Mouse (Mus musculus) limb, embryonic 11.5 days (tissue): ENCODE data around the gene Cul4a. TPM values are rescaled to one million over a fixed set of nuclear protein-coding genes. Genes with fewer than 3 reads are reported as not detected.

ENCODE experiments used
- ATAC-seq: fragments of 200-750 bp; cut with Nextera tagmentation; 2 replicates; pipeline ENCODE4 v1.8.0; 2017; ENCODE audit warnings: low read depth; ENCODE audit not compliant: insufficient number of reproducible peaks, low FRiP score, low TSS enrichment
- DNase-seq: peaks from one replicate; pipeline ENCODE4 v3.0.0-alpha.2; 2015; ENCODE audit warnings: low spot score
- H3K27ac ChIP-seq: fragments of 300-500 bp; sonication (generic); replicated peaks from 2 replicates; pipeline ENCODE4 v1.5.1; 2014; ENCODE audit warnings: low read depth, mild to moderate bottlenecking, low read length
- H3K27me3 ChIP-seq: fragments of 300-500 bp; sonication (generic); 2 replicates; pipeline ENCODE4 v1.6.1; 2014; ENCODE audit warnings: mild to moderate bottlenecking, low read length, mixed read lengths; ENCODE audit not compliant: control insufficient read depth, insufficient read depth
- H3K36me3 ChIP-seq: fragments of 300-500 bp; sonication (generic); 2 replicates; pipeline ENCODE4 v1.6.1; 2014; ENCODE audit warnings: mild to moderate bottlenecking, low read length, moderate library complexity, mixed read lengths; ENCODE audit not compliant: control insufficient read depth, insufficient read depth
- H3K4me1 ChIP-seq: fragments of 300-500 bp; sonication (generic); 2 replicates; pipeline ENCODE4 v1.6.1; 2014; ENCODE audit warnings: low read length, mixed read lengths; ENCODE audit not compliant: control insufficient read depth, insufficient read depth
- H3K4me2 ChIP-seq: fragments of 300-500 bp; sonication (generic); 2 replicates; pipeline ENCODE4 v1.6.1; 2014; ENCODE audit warnings: low read depth, mild to moderate bottlenecking, moderate library complexity; ENCODE audit not compliant: severe bottlenecking
- H3K4me3 ChIP-seq: fragments of 300-500 bp; sonication (generic); 2 replicates; pipeline ENCODE4 v1.5.1; 2014; ENCODE audit warnings: low read depth, low read length
- H3K9ac ChIP-seq: fragments of 300-500 bp; sonication (generic); 2 replicates; pipeline ENCODE4 v1.6.1; 2014; ENCODE audit warnings: mild to moderate bottlenecking, low read length
- H3K9me3 ChIP-seq: fragments of 300-500 bp; sonication (generic); 2 replicates; pipeline ENCODE4 v1.6.1; 2016; ENCODE audit warnings: low read length; ENCODE audit not compliant: control insufficient read depth
- WGBS: fragments of 180-500 bp; shearing (Covaris S2); extraction: QIAGEN DNeasy Blood & Tissue Kit; methylation state at CpG from one replicate; pipeline ENCODE4 v1.1.7; 2014; 5-methylcytosine and 5-hydroxymethylcytosine counted together
- polyA plus RNA-seq: library from polyadenylated mRNA; unstranded; fragments of >200 nt; fragmentation: Nextera tagmentation; extraction: Ambion mirVana; gene quantifications from 2 replicates; pipeline ENCODE4 v1.2.1, GENCODE M21; 2014

Gene Cul4a
- polyA plus RNA-seq, 1 experiment from 2014 or later = 107 TPM

GRCm38 (mm10) chr8:13178137-13178536 is 72.7 kb downstream of the Cul4a start:
- H3K9me3 ChIP-seq = no peaks in the 10 kb centered on the region
- H3K27me3 ChIP-seq = no peaks in the 10 kb centered on the region
- no peak overlapping the region for H3K4me2 ChIP-seq
- H3K36me3 ChIP-seq = peaks cover 25% of the 10 kb centered on the region
- no peak for ATAC-seq
- H3K9ac ChIP-seq = no peak overlapping the region
- H3K4me1 ChIP-seq = no peaks in the 10 kb centered on the region
- H3K27ac ChIP-seq = no peak overlapping the region
- WGBS = 88% methylated on average over 5 of the region's 5 CpGs
- no peak for DNase-seq
- H3K4me3 ChIP-seq = no peak overlapping the region

GRCm38 (mm10) chr8:13179482-13179881 is 74.1 kb downstream of the Cul4a start:
- Histone ChIP-seq H3K36me3 (peaks cover 15% of the 10 kb centered on the region), H3K9ac (no peak overlapping the region), H3K4me1 (no peaks in the 10 kb centered on the region), H3K27ac (no peak overlapping the region), H3K4me3 (no peak overlapping the region), H3K4me2 (no peak overlapping the region), H3K9me3 (no peaks in the 10 kb centered on the region), H3K27me3 (no peaks in the 10 kb centered on the region)
- no peak for ATAC-seq
- no peak for DNase-seq
- 78% methylated on average over 6 of the region's 6 CpGs for WGBS

- Histone ChIP-seq H3K27me3 (no peaks in the 10 kb centered on the region), H3K4me1 (no peaks in the 10 kb centered on the region), H3K4me2 (no peak overlapping the region), H3K9ac (no peak overlapping the region), H3K4me3 (no peak overlapping the region), H3K27ac (no peak overlapping the region), H3K36me3 (peaks cover 15% of the 10 kb centered on the region), H3K9me3 (no peaks in the 10 kb centered on the region)
- no peak for DNase-seq
- WGBS = 79% methylated on average over 7 of the region's 7 CpGs
- no peak for ATAC-seq
These were observed 74.5 kb downstream of the Cul4a start for GRCm38 (mm10) chr8:13179948-13180347.

GRCm38 (mm10) chr8:13180408-13180807 is 75.0 kb downstream of the Cul4a start:
- H3K9ac ChIP-seq = no peak overlapping the region
- H3K27ac ChIP-seq = no peak overlapping the region
- no peaks in the 10 kb centered on the region for H3K9me3 ChIP-seq
- no peak overlapping the region for H3K4me2 ChIP-seq
- ATAC-seq (no peak), DNase-seq (no peak)
- H3K27me3 ChIP-seq = no peaks in the 10 kb centered on the region
- peaks cover 13% of the 10 kb centered on the region; the same call in 1 of the 2 replicates for H3K36me3 ChIP-seq
- H3K4me1 ChIP-seq = no peaks in the 10 kb centered on the region
- no peak overlapping the region for H3K4me3 ChIP-seq
- 83% methylated on average over 9 of the region's 9 CpGs for WGBS

- H3K27me3 ChIP-seq = no peaks in the 10 kb centered on the region
- ATAC-seq = no peak
- H3K9me3 ChIP-seq = no peaks in the 10 kb centered on the region
- no peak overlapping the region for H3K27ac ChIP-seq
- H3K4me1 ChIP-seq = no peaks in the 10 kb centered on the region
- DNase-seq = no peak
- H3K9ac ChIP-seq = no peak overlapping the region
- H3K36me3 ChIP-seq = peaks cover 7% of the 10 kb centered on the region; the same call in 1 of the 2 replicates
- H3K4me3 ChIP-seq = no peak overlapping the region
- H3K4me2 ChIP-seq = no peak overlapping the region
- 88% methylated on average over 18 of the region's 18 CpGs for WGBS
These were observed 75.7 kb downstream of the Cul4a start for GRCm38 (mm10) chr8:13180911-13181690.

GRCm38 (mm10) chr8:13181691-13181976 is 76.2 kb downstream of the Cul4a start:
- Histone ChIP-seq H3K9me3 (no peaks in the 10 kb centered on the region), H3K27ac (no peak overlapping the region), H3K4me3 (no peak overlapping the region), H3K36me3 (peaks cover 2% of the 10 kb centered on the region; the same call in 1 of the 2 replicates), H3K4me2 (no peak overlapping the region), H3K27me3 (no peaks in the 10 kb centered on the region), H3K9ac (no peak overlapping the region), H3K4me1 (no peaks in the 10 kb centered on the region)
- ATAC-seq (no peak), DNase-seq (no peak)
- 62% methylated on average over 2 of the region's 2 CpGs for WGBS

- Histone ChIP-seq H3K27ac (no peak overlapping the region), H3K27me3 (no peaks in the 10 kb centered on the region), H3K36me3 (no peaks in the 10 kb centered on the region; the same call in 1 of the 2 replicates), H3K4me3 (no peak overlapping the region), H3K9me3 (no peaks in the 10 kb centered on the region), H3K4me2 (no peak overlapping the region), H3K9ac (no peak overlapping the region), H3K4me1 (no peaks in the 10 kb centered on the region)
- DNase-seq (no peak), ATAC-seq (no peak)
- 88% methylated on average over 8 of the region's 8 CpGs for WGBS
These were observed 81.4 kb downstream of the Cul4a start for GRCm38 (mm10) chr8:13186819-13187218.

GRCm38 (mm10) chr8:13187229-13187628 is 81.8 kb downstream of the Cul4a start:
- no peaks in the 10 kb centered on the region for H3K4me1 ChIP-seq
- H3K4me2 ChIP-seq = no peak overlapping the region
- no peaks in the 10 kb centered on the region for H3K9me3 ChIP-seq
- no peak overlapping the region for H3K27ac ChIP-seq
- no peak for DNase-seq
- ATAC-seq = no peak
- no peak overlapping the region for H3K4me3 ChIP-seq
- H3K36me3 ChIP-seq = no peaks in the 10 kb centered on the region; the same call in 1 of the 2 replicates
- H3K9ac ChIP-seq = no peak overlapping the region
- 86% methylated on average over 9 of the region's 9 CpGs for WGBS
- H3K27me3 ChIP-seq = no peaks in the 10 kb centered on the region

- DNase-seq (no peak), ATAC-seq (no peak)
- Histone ChIP-seq H3K9me3 (no peaks in the 10 kb centered on the region), H3K4me1 (no peaks in the 10 kb centered on the region), H3K4me3 (no peak overlapping the region), H3K27ac (no peak overlapping the region), H3K36me3 (no peaks in the 10 kb centered on the region; the same call in 1 of the 2 replicates), H3K9ac (no peak overlapping the region), H3K4me2 (no peak overlapping the region), H3K27me3 (no peaks in the 10 kb centered on the region)
- 78% methylated on average over 7 of the region's 7 CpGs for WGBS
These were observed 82.2 kb downstream of the Cul4a start for GRCm38 (mm10) chr8:13187638-13188037.
